Mouse (Mus musculus) bone marrow, adult 2 months (tissue): ENCODE data around the gene Eif3k. TPM values are rescaled to one million over a fixed set of nuclear protein-coding genes. Genes with fewer than 3 reads are reported as not detected.

Experiments used
- H3K27ac ChIP-seq: fragments of 200-500 bp; 2 replicates; pipeline ENCODE4 v1.5.1; 2012; ENCODE audit warnings: low read depth, mild to moderate bottlenecking, control low read depth, inconsistent platforms, low read length; ENCODE audit not compliant: control insufficient read depth, poor library complexity, insufficient read depth
- H3K4me1 ChIP-seq: fragments of 200-500 bp; 2 replicates; pipeline ENCODE4 v1.6.1; 2011; ENCODE audit warnings: low read length; ENCODE audit not compliant: control insufficient read depth, insufficient read depth
- H3K4me3 ChIP-seq: fragments of 200-500 bp; replicated peaks from 2 replicates; pipeline ENCODE3; 2011; ENCODE audit warnings: mild to moderate bottlenecking, low read depth, low read length, control low read depth; ENCODE audit not compliant: control insufficient read depth
- CTCF ChIP-seq: fragments of 200-500 bp; IDR thresholded peaks from 2 replicates; pipeline ENCODE4 v1.5.1; 2011; ENCODE audit warnings: low read length, control low read depth; ENCODE audit not compliant: control insufficient read depth, insufficient read depth
- POLR2A ChIP-seq: fragments of 200-500 bp; IDR thresholded peaks from 2 replicates; pipeline ENCODE4 v1.6.1; 2011; ENCODE audit warnings: low read depth, mild to moderate bottlenecking, control low read depth, low read length, borderline replicate concordance; ENCODE audit not compliant: control insufficient read depth
- WGBS: fragments of 180-500 bp; shearing (Covaris S2); methylation state at CpG from one replicate; pipeline ENCODE4 v1.1.7; 2018; 5-methylcytosine and 5-hydroxymethylcytosine counted together
- polyA plus RNA-seq: library from polyadenylated mRNA; stranded (reverse); fragments of >200 nt; gene quantifications from 2 replicates; pipeline ENCODE4 v1.2.4, GENCODE M21; 2011; ENCODE audit warnings: low replicate concordance; ENCODE audit not compliant: missing spikeins, insufficient read depth, insufficient read length

The Eif3k gene
- polyA plus RNA-seq, 1 experiment, result 225 TPM

DNA sequence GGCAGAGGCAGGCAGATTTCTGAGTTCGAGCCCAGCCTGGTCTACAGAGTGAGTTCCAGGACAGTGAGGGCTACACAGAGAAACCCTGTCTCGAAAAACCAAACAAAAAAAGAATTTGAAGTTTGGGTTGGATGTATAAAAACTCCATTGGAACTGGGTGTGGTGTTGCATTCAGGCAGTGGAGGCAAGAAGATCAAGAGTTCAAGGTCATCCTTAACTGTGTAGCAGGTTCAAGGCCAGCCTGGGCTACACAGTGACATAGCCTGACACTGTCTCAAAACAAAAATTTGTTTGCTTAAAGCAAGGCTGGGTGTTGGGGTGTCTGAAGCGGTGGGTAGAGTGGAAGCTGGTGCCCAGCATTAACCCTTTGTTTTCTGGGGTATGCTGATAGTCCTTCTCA lies 11.7 kb upstream of the Eif3k start:
- WGBS, result 86% methylated on average over 3 of the region's 3 CpGs
- Histone ChIP-seq H3K4me3 (no peak overlapping the region), H3K27ac (no peak overlapping the region), H3K4me1 (no peaks in the 10 kb centered on the region)
- TF ChIP-seq POLR2A (no peak), CTCF (no peak)

DNA sequence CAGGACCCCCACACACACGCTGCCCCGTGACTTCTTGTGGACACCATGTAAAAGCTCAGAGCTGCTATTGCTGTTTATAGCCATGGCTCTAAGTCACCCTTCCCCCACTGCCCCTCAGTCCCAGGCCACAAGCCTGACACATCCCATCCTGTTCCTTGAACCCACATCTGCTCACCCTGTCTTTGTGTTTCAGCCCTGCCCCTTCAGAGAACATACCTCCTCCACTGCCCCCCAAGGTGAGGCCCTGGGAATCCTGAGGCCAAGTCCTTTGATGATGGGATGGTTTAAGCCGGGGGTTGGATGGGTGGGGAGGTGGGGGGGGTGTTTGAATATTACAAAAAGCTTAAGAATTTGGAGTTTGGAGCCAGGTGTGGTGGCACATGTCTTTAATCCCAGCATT lies 11.3 kb upstream of the Eif3k start:
- H3K4me1 ChIP-seq, result no peaks in the 10 kb centered on the region
- H3K4me3 ChIP-seq, result no peak overlapping the region
- TF ChIP-seq CTCF (no peak), POLR2A (no peak)
- 90% methylated on average over 3 of the region's 3 CpGs for WGBS
- no peak overlapping the region for H3K27ac ChIP-seq

DNA sequence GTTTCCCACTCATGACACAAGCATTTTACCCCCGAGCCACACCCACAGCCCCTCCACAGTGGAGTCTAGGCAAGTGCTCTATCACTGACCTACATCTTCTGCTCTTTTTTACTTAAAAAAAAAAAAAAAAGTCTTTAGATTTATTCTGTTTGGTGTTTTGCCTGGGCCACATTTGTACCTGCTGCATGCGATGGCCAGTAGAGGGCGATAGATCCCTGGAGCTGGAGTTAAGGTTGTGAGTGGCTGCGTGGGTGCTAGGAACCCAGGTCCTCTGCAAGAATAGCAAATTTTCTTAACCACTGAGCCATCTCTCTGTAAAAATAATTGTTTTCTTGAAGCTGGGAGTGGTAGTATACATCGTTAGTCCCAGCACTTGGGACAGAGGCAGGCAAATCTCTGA lies 10.0 kb upstream of the Eif3k start:
- Histone ChIP-seq H3K4me3 (no peak overlapping the region), H3K4me1 (no peaks in the 10 kb centered on the region), H3K27ac (no peak overlapping the region)
- 90% methylated on average over 5 of the region's 5 CpGs for WGBS
- TF ChIP-seq CTCF (peak; percentile 77), POLR2A (no peak)

DNA sequence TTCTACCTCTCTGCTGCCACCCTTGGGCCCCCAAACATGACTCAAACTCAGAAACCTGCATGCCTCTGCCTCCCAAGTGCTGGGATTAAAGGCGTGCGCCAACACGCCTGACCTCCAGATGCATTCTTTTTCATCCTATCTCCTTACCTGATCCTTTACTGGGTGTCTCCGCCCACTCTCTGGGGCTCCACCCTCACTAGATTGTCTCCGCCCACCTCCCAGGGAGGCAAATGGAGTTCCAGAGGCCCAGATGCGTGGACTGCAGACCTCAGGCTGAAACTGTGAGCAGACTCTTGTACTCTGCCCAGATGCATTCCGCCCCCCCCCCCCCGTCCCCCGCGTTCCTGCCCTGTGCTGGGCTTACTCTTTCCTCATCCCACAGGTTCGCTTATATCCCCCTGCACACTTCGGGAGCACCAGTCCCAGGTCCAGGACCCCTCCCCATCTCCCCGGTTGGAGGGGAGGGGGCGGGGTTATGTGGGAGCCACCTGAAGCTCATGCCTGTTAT lies 9.2 kb upstream of the Eif3k start:
- TF ChIP-seq POLR2A, result no peak
- TF ChIP-seq CTCF, result no peak
- no peak overlapping the region for H3K4me3 ChIP-seq
- H3K27ac ChIP-seq, result no peak overlapping the region
- H3K4me1 ChIP-seq, result no peaks in the 10 kb centered on the region
- 85% methylated on average over 14 of the region's 14 CpGs for WGBS

DNA sequence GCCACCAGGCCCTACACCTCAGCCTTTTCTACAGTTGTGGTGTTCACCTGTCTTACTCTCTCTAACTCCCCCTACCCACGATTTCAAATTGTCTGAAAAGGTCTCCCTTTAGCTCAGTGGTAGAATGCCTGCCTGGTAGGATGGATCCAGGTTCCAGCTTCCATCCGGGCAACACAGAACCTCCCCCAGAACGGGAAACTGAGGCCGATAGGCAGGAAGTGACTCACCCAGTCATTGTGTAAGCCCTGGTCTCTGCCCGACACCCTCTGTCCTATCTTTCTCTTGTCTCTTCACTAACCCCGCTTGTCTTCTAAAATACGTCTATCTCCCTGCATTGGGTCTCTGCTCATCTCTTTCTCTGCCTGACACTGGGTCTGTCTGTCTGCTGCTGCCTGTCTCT lies 3.5 kb upstream of the Eif3k start:
- H3K4me3 ChIP-seq, result no peak overlapping the region
- no peak overlapping the region for H3K27ac ChIP-seq
- 43% methylated on average over 7 of the region's 7 CpGs for WGBS
- peaks cover 2% of the 10 kb centered on the region; the same call in 1 of the 2 replicates for H3K4me1 ChIP-seq
- TF ChIP-seq POLR2A (no peak), CTCF (no peak)

DNA sequence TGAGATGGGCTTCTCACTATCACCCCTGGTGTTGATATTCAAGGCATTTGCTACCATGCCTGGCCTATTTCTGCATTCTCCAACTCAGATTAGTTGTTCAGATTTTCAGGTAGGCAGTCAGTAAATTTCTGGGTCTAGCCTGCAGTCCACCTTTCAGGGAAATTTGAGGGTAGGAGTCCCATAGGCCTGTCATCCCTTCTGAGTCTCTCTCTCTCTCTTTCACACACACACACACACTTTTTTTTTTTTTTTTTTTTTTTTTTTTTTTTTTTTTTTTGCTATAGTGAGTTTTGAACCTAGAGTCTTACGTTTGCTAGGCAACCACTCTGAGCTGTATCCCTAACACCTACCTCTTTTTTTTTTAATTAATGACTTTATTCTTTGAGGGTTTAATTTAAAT lies 2.8 kb upstream of the Eif3k start:
- WGBS, result 86% methylated on average over 1 of the region's 1 CpGs
- Histone ChIP-seq H3K4me3 (no peak overlapping the region), H3K4me1 (peaks cover 2% of the 10 kb centered on the region; the same call in 1 of the 2 replicates), H3K27ac (no peak overlapping the region)
- TF ChIP-seq POLR2A (no peak), CTCF (no peak)

DNA sequence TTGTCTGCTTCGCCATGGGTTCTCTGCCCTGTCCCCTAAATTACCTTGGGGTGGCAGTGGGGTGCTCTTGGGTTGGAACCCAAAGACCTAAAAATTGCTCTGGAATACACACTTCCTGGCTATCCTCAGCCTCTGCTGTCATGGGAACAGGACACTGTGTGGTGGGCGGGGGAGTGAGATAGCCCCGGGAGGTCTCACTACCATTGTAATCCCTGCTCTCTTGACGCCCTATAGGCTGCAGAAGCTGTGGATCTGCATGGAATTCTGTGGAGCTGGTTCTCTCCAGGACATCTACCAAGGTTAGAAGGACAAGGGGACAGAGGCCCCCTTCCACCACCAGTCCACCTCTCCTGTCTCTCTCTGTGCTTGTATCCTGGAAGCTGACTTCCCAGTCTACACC lies 2.2 kb upstream of the Eif3k start:
- WGBS, result 68% methylated on average over 4 of the region's 4 CpGs
- peaks cover 2% of the 10 kb centered on the region; the same call in 1 of the 2 replicates for H3K4me1 ChIP-seq
- no peak overlapping the region for H3K4me3 ChIP-seq
- no peak overlapping the region for H3K27ac ChIP-seq
- TF ChIP-seq POLR2A (no peak), CTCF (no peak)

DNA sequence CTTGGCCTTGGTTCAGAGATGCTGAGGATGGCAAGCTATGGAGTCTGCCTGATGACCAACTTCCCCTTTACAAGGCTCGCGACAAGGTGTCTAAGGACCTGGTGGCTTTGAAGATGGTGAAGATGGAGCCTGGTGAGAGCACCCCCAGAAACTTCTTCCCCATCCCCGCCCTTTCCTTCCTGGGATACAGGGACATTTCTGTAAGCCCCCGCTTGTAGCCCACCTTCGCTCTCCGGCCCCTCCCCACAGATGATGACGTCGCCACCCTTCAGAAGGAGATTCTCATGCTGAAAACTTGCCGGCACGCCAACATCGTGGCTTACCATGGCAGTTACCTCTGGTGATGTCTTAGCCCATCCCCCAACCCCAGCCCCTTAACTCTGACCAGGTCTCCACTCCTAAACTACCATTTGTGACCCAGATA lies 1.5 kb upstream of the Eif3k start:
- under 1% methylated on average over 11 of the region's 11 CpGs for WGBS
- peak overlapping the region; percentile 83 for H3K4me3 ChIP-seq
- H3K27ac ChIP-seq, result peak overlapping the region; percentile 88
- peaks cover 2% of the 10 kb centered on the region; the same call in 1 of the 2 replicates for H3K4me1 ChIP-seq
- no peak for TF ChIP-seq CTCF
- TF ChIP-seq POLR2A, result no peak
